Mouse (Mus musculus) cortical plate, adult 2 months (tissue): ENCODE measurements around the gene Trmt5.

Source experiments
- CTCF ChIP-seq: fragments of 200-500 bp; IDR thresholded peaks from 2 replicates; pipeline ENCODE4 v1.5.1; 2011; ENCODE audit warnings: mild to moderate bottlenecking, control low read depth, low read length; ENCODE audit not compliant: insufficient read depth; ENCODE audit errors: extremely low read depth
- POLR2A ChIP-seq: fragments of 200-500 bp; IDR thresholded peaks from 2 replicates; pipeline ENCODE4 v1.6.1; 2011; ENCODE audit warnings: mild to moderate bottlenecking, low read length, control low read depth; ENCODE audit not compliant: insufficient read depth; ENCODE audit errors: extremely low read depth

- no peak for TF ChIP-seq POLR2A
- no peak for TF ChIP-seq CTCF
Measured at GRCm38 (mm10) chr12:73255006-73255405, 31.5 kb downstream of the Trmt5 start.
